Mouse (Mus musculus) MEL (cell line): ENCODE data around the gene Abcc4. TPM values are rescaled to one million over a fixed set of nuclear protein-coding genes. Genes with fewer than 3 reads are reported as not detected.

Experiments
- polyA plus RNA-seq, 2 experiments: library from polyadenylated mRNA; stranded (reverse) in 1 of 2; unstranded in 1 of 2; fragments of >175 nt in 1 of 2; fragments of >200 nt in 1 of 2; gene quantifications; 2 replicates each; pipeline versions ENCODE4 v1.2.1 to v1.2.4; 2012; ENCODE audit warnings: low replicate concordance in 2 of 2, low read depth in 1 of 2; ENCODE audit not compliant: insufficient read length in 2 of 2, insufficient read depth in 1 of 2, missing spikeins in 1 of 2
- total RNA-seq: library from RNA; depleted of rRNA; stranded (reverse); fragments of 300-350 nt; gene quantifications from 2 replicates; pipeline ENCODE4 v1.2.3, GENCODE M21; 2012; rRNA removed

The Abcc4 gene
- total and polyA plus RNA-seq, 3 experiments: 7.1 to 8.4 TPM; not detected in 1

Other genes with a start within 250 kb of the Abcc4 start
- gene Cldn10, start 81.7 kb upstream of the Abcc4 start, total RNA-seq: not detected in 2 replicates
- under 1 TPM in 1 of 2 experiments, not detected in 1; 0.17 TPM for gene Cldn10, start 81.7 kb upstream of the Abcc4 start, polyA plus RNA-seq
- 0.29 and 0.35 TPM in 2 replicates for gene Dzip1, start 219.2 kb upstream of the Abcc4 start, total RNA-seq
- 1 to 10 TPM in 1 of 2 experiments, not detected in 1; 1.8 TPM for gene Dzip1, start 219.2 kb upstream of the Abcc4 start, polyA plus RNA-seq
- 14.3 and 18.5 TPM in 2 replicates for gene Dnajc3, start 231.8 kb upstream of the Abcc4 start, total RNA-seq
- gene Dnajc3, start 231.8 kb upstream of the Abcc4 start, polyA plus RNA-seq: 10 to 100 TPM in 1 of 2 experiments, not detected in 1; 12.7 TPM